Mouse (Mus musculus) T-helper 17 cell (primary cell): ENCODE results near the gene Pgp.

Experiments used
- in situ Hi-C, 2 experiments: fragments of 300-600 bp; cut with MboI, MseI; formaldehyde crosslinking; loops; 1 replicate in 1 of 2; 2 replicates in 1 of 2; pipeline ENCODE4 v1.15.1; 2025; ENCODE audit warnings: high pct_unique_total_duplicates in 2 of 2

The Pgp gene

DNA sequence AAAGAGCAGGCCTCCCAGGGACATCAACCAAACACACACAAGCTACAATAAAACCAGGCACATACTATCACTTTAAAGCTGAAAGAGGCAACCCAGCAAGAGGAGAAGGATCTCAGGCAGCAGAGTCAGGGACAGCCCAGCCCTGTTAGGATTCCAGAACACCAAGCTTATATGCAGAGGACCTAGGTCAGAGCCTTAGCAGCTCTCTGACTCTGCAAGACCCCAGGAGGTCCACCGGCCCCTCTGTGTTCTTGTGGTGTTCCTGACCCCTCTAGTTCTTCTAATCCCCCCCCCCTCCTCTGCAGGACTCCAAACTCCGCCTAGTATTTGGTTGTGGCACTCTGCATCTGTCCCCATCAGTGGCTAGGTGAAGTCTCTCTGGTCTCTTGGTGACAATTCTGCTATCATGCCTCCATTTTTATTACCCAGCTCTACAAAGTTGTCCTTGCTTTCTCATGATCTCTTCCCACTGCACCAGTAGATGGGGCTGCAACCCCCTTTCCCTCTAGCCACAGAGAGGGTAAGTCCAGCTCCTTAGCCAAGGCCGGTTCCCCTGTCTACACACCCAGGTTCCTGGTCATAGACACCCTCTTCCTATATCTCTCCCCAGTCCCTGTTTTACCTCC is 10.1 kb downstream of the Pgp start:
- in situ Hi-C loops = loop anchor here in 1 of 2 experiments (5.0 kb wide), 1 partner anchor 42 kb away; no protein-coding TSS in a partner anchor

DNA sequence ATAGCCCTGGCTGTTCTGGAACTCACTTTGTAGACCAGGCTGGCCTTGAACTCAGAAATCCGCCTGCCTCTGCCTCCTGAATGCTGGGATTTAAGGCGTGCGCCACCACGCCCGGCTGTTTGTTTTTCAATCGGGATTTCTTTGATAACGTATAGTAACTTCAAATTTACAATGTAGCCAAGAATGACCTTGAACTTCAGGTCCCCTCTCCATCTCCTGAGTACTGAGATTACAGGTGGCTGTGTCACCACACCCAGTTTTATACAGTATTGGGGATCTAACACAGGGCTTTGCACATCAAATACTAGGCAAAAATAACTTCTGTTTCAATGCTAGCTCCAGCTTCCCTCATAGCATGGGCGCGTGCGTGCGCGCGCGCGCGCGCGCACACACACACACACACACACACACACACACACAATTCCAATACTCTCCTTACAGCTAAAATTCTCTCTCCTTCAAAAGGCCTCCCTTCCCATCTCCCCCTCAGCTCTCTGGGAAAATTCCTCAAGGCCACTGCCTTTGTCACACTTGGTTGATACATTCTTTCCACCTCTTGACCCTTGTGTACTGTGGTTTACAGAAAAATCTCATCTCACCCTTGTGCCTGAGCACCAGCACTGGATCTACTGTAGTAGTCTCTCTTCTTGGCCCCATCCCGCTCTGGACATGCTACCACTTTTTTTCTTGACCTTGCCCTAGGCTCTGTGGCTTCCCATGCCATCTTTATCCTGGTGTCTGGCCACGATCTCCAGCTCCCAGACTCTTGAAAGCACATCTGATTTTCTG is 11.0 kb downstream of the Pgp start:
- in situ Hi-C loops = loop anchor here in 1 of 2 experiments (5.0 kb wide), 1 partner anchor 41 kb away; no protein-coding TSS in a partner anchor

DNA sequence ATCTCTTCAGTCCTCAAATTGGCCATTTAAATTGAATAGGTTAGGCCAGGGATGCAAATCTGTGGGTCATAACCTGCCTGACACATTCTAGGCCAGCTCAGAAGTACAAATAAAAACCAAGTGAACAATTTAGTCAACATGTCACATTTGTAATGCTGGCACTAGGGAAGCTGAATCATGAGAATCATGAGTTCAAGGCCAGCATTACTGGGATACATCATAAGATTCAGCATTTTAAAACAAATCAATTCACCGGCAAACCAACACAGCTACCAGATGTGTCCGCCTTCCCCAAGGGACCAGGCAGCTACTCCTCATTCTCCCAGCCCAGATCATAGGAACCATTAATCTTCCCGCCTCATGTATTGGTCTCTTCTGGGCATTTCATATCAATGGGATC is 13.3 kb downstream of the Pgp start:
- in situ Hi-C loops = loop anchor here in 1 of 2 experiments (5.0 kb wide), 1 partner anchor 39 kb away; no protein-coding TSS in a partner anchor

DNA sequence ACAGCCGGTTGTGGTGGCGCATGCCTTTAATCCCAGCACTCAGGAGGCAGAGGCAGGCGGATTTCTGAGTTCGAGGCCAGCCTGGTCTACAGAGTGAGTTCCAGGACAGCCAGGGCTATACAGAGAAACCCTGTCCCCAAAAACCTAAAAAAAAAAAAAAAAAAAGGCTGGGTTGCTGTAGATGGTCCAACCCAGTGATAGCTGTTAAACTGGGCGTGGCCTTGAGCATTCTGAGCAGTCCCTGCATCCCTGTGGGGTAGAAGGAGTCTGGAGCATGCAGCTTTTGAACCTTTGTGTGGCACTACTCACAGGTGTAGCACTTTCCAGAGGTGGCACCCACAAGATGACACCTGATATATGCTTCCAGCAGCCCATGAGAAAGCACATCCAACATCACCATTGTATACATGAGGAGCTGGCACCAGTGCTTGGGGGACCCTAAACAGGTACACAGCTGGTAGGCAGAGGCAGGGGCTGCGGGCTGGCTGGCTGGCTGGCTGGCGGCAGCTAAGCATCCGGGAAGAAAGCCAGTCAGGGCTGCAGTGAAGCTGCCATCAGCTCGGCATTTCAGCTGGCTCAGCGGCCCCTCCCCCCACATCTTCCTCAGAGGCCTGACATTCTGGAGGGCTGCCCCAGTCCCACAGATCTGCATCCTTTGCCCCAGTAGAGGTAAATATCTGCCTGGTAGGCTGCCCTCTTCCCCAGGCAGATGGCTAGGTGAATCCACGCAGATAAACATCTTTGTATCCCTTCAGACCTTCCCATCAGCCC is 15.1 kb downstream of the Pgp start:
- in situ Hi-C loops = no loop called here

DNA sequence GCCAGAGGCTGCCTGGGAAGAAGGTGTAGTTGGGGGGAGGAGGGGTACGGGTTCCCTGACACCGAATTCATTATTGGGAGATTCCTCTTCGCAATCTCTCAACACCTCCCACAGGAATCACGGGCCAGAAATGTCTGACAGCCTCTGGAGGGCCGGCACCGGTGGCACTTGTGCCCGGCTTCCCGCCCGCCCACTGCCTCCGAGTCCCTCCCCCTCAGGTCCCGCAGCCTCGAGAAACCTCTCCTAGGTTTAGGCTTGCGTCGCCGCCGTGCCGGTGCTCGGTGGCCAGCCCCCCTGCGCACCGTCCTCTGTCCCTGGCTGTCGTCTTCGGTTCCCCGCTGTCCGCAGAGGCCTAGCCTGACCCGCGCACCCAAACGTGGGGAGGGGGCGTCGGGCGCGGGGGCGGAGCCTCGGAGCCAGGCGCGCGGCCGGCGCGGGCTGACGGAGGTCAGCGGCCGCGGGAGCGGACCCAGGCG is 18.0 kb downstream of the Pgp start, which contains the start of gene Caskin1:
Gene Caskin1 (plus strand): TSS at position 416 of the 476 bp plus-strand sequence.
- in situ Hi-C loops = no loop called here

DNA sequence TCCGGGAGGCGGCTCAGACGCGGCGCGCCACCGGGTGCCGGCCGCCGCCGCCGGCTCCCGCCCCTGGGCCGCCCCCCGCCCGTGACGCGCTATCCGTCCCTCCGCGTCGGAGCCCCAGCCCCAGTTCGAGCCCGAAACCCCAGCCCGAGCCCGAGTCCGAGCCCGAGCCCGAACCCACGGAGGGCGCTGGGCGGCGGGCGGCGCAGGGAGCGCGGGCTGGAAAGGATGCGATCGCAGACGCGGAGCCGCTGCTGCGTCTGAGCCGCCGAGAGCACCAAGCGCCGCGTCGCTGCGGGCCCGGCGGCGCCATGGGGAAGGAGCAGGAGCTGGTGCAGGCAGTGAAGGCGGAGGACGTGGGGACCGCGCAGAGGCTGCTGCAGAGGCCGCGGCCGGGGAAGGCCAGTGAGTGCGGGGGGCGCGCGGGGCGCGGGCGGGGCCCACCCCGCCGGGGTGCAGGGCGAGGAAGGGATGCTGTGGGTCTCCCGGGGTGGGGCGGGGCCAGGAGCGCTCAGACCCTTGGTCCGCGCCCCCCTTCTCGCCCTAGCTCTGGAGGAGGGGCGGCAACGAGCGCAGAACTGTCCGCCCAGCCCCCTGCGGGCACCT is 18.6 kb downstream of the Pgp start:
- in situ Hi-C loops = no loop called here

DNA sequence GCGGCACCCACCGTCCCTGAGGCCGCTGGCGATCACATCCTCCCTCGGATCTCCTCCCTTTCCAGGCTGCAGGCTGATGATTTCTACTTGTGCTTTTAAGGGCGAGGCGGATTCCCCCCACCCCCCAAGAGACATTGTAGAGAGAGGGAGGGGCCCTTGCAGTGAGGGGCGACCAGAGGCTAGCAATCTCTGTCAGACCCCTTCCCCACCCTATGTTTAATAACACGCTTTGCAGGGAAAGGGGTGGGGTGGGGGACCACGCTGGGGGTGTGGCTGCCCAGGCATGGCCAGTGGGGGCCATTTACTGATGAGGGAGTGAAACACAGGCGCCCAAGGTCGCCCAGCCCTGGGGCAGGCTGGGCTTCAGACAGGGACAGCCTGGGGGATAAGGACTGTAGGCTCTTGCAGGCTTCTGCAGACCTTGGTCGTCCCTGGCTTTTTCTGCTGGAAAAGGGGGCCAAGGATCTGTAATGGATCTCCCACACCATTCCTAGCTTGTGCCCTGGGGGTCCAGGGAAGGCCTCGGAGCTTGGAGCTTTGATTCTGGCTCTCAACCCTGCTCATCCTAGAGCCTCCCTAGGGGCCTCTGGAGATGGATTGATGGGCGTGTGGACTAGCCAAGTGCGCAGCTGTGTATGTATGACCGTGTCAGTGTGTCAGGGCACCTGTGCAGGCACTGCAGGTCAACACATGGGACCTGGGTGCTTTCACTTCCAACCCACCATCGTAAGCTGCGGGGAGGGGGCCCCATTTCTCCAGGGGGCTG is 19.3 kb downstream of the Pgp start:
- in situ Hi-C loops = loop anchor here in 1 of 2 experiments (5.0 kb wide), 1 partner anchor 38 kb away; the partner anchor contains the start of gene Traf7

DNA sequence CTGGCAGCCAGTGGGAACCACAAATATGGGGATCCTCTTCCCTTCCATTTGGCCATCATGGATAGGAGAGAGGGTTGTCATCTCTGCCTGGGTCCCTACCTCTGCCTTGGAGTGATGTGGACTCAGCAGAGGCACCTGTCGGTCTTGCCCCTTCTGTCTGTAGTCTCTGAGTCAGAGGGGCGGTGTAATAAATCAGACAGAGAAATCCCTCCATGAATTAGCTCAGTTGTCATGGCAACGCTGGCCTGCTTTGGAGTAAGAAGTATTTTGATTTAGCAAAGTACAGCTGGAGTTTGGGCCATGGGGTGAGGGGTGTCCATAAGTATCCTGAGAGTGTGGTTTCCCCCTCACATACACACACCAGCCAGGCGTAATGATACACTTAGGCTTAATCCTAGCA is 20.2 kb downstream of the Pgp start:
- in situ Hi-C loops = loop anchor here in 1 of 2 experiments (5.0 kb wide), 1 partner anchor 37 kb away; the partner anchor contains the start of gene Traf7

DNA sequence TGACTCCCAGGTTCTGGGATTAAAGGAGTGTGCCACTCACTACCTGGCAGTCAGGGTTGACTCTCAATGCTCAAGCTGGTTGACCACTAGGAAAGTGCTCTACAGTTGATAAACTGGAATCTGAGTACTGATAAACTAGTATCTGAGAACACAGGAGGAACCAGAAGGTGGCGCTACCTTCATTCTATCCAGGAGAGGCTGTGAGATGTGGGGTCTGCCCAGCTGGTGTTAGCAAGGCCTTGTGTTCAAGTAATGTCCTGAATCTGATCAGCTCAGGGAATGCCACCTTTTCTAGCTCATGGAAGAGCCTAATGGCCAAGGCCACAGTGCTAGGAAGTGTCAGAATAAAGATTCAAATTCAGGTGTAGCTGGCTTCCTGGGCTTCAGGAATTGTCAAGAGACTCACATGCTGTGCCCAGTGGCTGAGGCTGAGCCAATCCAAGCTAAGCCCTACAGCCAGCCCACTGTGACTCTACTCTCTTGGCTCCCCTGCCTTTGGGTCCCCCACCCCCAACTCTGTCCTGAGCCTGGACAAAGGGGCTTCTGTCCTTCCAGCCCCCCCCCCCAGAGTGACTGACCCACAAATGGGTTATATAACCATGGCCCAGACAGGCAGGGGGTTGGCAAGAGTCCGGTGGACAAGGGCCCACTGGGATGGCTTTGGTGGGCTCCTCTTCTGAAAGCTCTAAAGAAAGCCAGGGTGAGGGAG is 24.6 kb downstream of the Pgp start:
- in situ Hi-C loops = loop anchor here in 1 of 2 experiments (5.0 kb wide), 2 partner anchors 33 to 158 kb away; partner anchors contain the start of genes Slc9a3r2 and Traf7

DNA sequence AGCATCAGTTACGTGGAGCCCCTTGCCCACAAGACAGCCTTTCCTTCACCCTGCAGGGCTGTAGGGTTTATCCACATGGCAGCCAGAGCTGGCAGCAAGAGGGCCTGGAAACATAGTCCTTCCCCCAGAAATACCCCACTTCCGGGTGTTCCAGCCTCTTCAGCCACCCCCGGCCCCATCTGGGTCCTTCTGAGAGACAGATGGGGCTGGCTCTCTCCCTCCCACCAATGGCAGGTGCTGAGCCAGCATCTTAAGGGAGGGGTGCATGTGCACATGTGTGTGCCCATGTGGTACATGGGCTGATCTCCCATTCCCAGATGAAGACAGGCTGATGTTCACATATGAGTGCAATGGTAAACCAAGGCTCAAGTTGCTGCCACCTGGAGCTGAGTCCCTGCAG is 25.3 kb downstream of the Pgp start:
- in situ Hi-C loops = loop anchor here in 1 of 2 experiments (5.0 kb wide), 1 partner anchor 157 kb away; the partner anchor contains the start of gene Slc9a3r2

DNA sequence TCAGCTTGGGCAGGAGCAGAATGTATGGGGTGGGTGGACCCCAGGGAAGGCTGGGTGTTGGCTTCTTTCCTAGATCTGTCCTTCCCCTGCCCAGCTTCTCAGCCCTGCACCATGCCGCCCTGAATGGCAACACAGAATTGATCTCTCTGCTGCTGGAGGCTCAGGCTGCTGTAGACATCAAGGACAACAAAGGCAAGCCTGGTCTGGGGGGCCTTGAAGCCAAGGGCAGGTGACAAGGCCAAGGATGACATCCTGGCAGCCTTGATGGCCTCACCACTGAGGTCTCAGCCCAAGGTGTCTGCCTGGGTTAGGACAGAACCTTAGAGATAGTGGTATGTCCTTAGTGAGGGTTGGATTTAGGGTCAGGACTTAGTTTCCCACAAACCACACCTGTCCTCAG is 25.8 kb downstream of the Pgp start:
- in situ Hi-C loops = loop anchor here in 1 of 2 experiments (5.0 kb wide), 1 partner anchor 156 kb away; the partner anchor contains the start of gene Slc9a3r2

DNA sequence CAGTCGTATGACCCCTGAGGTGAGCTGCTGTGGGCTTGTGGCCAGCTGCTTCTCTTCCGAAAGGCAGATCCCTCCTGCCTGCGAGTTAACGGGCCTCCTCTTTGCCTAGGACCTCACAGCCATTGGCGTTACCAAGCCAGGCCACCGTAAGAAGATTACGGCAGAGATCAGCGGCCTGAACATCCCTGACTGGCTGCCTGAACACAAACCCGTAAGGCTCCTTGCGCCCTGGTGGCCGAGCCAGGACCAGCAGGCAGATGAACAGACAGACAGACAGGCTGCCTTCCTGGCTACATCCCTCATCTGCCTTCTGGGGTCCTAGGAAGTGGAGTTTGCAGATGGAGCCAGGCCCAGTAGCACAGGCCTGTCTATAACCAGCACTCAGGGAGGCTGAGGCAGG is 32.0 kb downstream of the Pgp start:
- in situ Hi-C loops = loop anchor here in 1 of 2 experiments (5.0 kb wide), 1 partner anchor 75 kb away; no protein-coding TSS in a partner anchor

DNA sequence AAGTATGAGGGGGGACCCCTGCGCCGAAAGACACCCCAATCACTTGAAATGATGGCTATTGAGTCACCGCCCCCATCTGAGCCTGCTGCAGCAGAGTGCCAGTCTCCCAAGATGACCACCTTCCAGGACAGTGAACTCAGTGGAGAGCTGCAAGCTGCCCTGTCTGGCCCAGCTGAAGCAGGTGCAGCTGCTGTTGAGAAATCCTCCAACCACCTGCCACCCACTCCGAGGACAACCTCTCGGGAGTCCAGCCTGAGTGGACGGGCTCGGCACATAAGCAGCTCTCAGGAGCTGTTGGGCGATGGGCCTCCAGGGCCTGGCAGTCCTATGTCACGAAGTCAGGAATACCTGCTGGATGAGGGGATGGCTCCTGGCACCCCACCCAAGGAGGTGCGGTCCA is 33.9 kb downstream of the Pgp start:
- in situ Hi-C loops = loop anchor here in 1 of 2 experiments (5.0 kb wide), 1 partner anchor 73 kb away; no protein-coding TSS in a partner anchor

DNA sequence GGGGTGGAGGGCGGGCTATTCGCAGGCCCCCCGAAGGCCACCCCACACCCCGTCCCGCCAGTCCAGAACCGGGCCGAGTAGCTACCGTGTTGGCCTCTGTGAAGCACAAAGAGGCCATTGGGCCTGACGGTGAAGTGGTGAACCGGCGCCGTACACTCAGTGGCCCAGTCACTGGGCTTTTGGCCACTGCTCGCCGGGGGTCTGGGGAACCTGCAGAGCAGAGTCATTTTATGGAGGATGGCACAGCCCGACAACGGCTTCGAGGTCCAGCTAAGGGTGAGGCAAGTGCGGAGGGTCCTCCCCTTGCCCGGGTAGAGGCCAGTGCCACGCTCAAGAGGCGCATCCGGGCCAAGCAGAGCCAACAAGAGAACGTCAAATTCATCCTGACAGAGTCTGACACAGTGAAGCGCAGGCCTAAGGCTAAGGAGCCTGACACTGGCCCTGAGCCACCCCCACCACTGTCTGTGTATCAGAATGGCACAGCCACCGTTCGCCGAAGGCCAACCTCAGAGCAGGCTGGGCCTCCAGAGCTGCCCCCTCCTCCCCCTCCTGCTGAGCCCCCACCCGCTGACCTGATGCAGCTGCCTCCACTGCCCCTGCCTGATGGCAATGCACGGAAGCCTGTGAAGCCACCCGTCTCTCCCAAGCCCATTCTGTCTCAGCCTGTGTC is 35.2 kb downstream of the Pgp start:
- in situ Hi-C loops = no loop called here

DNA sequence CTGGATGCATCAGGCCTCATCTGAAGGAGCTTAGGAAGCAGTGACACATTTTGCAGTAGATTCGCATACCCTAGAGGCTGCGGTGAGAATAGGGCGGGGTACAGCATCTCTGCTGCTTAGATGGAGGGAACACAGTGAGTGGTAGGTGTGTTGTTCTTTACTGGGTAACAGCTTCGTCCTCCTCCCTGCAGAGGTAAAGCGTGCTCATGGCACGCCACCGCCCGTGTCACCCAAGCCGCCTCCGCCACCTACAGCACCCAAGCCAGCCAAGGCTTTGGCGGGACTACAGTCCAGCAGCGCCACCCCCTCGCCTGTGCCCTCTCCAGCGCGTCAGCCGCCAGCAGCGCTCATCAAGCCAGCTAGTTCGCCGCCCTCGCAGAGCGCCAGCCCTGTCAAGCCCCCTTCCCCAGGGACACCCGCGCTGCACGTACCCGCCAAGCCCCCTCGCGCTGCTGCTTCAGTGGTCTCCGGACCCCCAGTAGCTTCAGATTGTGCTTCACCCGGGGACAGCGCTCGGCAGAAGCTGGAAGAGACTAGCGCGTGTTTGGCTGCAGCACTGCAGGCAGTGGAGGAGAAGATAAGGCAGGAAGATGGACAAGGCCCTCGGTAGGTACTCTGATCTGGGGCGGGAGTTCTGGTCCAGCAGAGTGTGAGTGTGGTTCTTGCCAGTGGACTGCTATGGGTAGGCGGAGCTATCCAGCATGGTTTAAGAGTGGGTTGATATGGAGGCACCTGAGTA is 36.3 kb downstream of the Pgp start:
- in situ Hi-C loops = no loop called here

DNA sequence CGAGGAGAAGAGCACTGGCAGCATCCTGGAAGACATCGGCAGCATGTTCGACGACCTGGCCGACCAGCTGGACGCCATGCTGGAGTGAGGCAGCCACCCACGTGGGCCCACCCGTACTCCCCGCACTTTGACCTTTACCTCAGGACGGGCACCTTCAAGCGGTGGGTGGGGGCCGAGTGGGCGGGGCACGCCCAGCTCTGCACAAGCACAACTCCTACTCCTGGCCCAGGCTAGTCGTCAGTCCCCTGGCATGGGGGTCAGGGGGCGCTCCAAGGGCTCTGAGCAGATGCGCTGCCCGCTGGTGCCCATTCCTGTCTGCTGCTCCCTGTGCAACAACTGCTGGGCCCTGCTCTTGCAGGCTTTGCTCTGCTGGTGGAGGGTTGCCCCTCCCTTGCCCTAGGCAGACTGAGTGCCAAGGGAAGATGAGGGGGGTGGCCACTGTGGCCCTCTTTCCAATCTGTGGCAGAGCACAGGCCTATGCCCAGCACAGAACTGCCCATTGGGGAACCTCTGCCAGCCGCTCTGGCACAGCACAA is 37.0 kb downstream of the Pgp start:
- in situ Hi-C loops = no loop called here

DNA sequence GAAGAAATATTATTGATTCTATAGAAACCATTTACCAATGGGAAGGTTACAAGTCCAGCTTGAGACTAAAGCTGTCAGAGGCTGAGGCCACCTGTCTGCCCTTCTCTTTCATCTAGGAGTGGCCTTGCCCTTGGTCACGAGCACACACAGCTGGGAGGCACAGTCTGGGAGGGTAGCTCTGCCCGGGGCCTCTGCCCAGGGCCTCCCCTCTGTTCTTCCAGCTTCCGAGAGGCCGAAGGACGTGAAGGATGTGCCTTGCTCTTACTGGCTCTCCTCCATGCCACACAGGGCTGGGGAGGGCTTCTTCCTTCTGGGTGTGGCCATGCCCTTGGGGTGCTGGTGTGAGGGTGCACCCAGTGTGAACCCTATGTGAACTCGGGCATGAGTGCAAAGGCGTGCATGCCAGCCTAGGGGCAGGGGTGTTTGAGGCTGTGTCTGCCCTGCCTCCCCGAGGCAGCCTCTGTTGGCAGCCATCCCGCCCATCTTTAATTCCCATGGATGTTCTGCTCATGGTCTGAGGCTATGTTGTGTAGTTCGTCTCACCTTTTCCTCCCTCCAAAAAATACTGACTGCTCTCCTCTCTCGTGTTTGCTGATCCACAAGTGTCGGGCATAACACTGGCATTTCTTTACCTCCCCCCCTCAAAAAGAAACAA is 37.7 kb downstream of the Pgp start:
- in situ Hi-C loops = no loop called here
